Mouse (Mus musculus): ENCODE results near the gene Gale. TPM values are rescaled to one million over a fixed set of nuclear protein-coding genes. Genes with fewer than 3 reads are reported as not detected.

Gene Gale
- polyA plus RNA-seq, 1 experiment from 2014 or later, result 127 TPM

DNA sequence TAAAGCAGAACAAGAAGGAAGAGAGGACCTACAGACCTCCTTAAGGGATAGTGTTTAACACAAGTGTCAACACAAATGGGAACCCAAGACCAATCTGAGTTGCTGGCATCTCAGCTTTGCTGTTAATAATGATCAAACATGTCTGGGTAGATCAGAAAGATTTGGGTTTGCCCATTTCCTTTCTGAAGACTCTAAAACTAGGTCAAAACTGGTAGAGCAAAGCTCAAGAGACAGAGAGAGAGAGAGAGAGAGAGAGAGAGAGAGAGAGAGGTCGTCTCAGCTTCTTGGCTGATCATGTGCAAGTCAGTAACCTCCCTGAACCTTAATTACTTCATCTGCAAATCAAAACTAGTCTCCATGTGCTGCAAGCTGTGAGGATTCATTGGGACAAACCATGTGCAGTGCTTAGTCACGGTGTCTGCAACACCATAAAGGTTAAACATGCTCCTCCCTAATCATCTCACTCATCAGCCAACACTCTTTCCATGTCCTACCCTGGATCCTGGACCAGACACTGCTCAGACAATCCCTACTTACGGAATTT lies 52.6 kb downstream of the Gale start:
- WGBS, result 79% methylated on average over 3 of the region's 3 CpGs
- H3K4me1 ChIP-seq (ENCODE audit: control insufficient read depth, insufficient read depth, low read length), result peaks cover 15% of the 10 kb centered on the region
- no peak for ATAC-seq
- H3K4me3 ChIP-seq (ENCODE audit: low read length), result no peak overlapping the region
- H3K36me3 ChIP-seq (ENCODE audit: control insufficient read depth, insufficient read depth, low read length), result peaks cover 6% of the 10 kb centered on the region
- H3K9ac ChIP-seq (ENCODE audit: low read depth, low read length), result no peak overlapping the region
- H3K27ac ChIP-seq (ENCODE audit: low read length), result no peak overlapping the region
- H3K4me2 ChIP-seq (ENCODE audit: low read depth, low read length), result no peak overlapping the region
- H3K9me3 ChIP-seq (ENCODE audit: control insufficient read depth, low read length), result no peaks in the 10 kb centered on the region
- no peaks in the 10 kb centered on the region for H3K27me3 ChIP-seq (replicated peaks; ENCODE audit: control insufficient read depth, insufficient read depth, low read length)

Other genes starting within 250 kb of the Gale start
- 6.6 and 7.9 TPM in 2 replicates for gene Il22ra1, start 235.6 kb upstream of the Gale start, polyA plus RNA-seq (2015; fragmentation: Nextera tagmentation; extraction: Ambion mirVana)
- gene Myom3, start 204.0 kb upstream of the Gale start, polyA plus RNA-seq (2015; fragmentation: Nextera tagmentation; extraction: Ambion mirVana), result 0.88 and 1.1 TPM in 2 replicates
- 146 and 157 TPM in 2 replicates for gene Srsf10, start 108.0 kb upstream of the Gale start, polyA plus RNA-seq (2015; fragmentation: Nextera tagmentation; extraction: Ambion mirVana)
- 165 and 171 TPM in 2 replicates for gene Pnrc2, start 89.9 kb upstream of the Gale start, polyA plus RNA-seq (2015; fragmentation: Nextera tagmentation; extraction: Ambion mirVana)
- 0.43 and 0.66 TPM in 2 replicates for gene Cnr2, start 68.3 kb upstream of the Gale start, polyA plus RNA-seq (2015; fragmentation: Nextera tagmentation; extraction: Ambion mirVana)
- 214 and 254 TPM in 2 replicates for gene Fuca1, start 43.0 kb upstream of the Gale start, polyA plus RNA-seq (2015; fragmentation: Nextera tagmentation; extraction: Ambion mirVana)
- 147 and 165 TPM in 2 replicates for gene Hmgcl, start 17.3 kb upstream of the Gale start, polyA plus RNA-seq (2015; fragmentation: Nextera tagmentation; extraction: Ambion mirVana)
- 111 and 115 TPM in 2 replicates for gene Lypla2, start 8.9 kb downstream of the Gale start, polyA plus RNA-seq (2015; fragmentation: Nextera tagmentation; extraction: Ambion mirVana)
- 41.3 and 47.2 TPM in 2 replicates for gene Pithd1, start 23.5 kb downstream of the Gale start, polyA plus RNA-seq (2015; fragmentation: Nextera tagmentation; extraction: Ambion mirVana)
- gene Eloa, start 58.0 kb downstream of the Gale start, polyA plus RNA-seq (2015; fragmentation: Nextera tagmentation; extraction: Ambion mirVana), result 34.8 and 35.6 TPM in 2 replicates
- 407 and 467 TPM in 2 replicates for gene Rpl11, start 89.7 kb downstream of the Gale start, polyA plus RNA-seq (2015; fragmentation: Nextera tagmentation; extraction: Ambion mirVana)
- 232 and 245 TPM in 2 replicates for gene Id3, start 179.8 kb downstream of the Gale start, polyA plus RNA-seq (2015; fragmentation: Nextera tagmentation; extraction: Ambion mirVana)
- 7.5 and 9.3 TPM in 2 replicates for gene E2f2, start 208.7 kb downstream of the Gale start, polyA plus RNA-seq (2015; fragmentation: Nextera tagmentation; extraction: Ambion mirVana)
- gene Asap3, start 242.6 kb downstream of the Gale start, polyA plus RNA-seq (2015; fragmentation: Nextera tagmentation; extraction: Ambion mirVana), result 3.3 and 4.4 TPM in 2 replicates